Mouse (Mus musculus): ENCODE results near the gene Ldlrad3. TPM values are rescaled to one million over a fixed set of nuclear protein-coding genes. Genes with fewer than 3 reads are reported as not detected.
A peak's percentile ranks its signal among the peaks of the same experiment; 100 is the strongest.

The Ldlrad3 gene
- polyA plus RNA-seq, 1 experiment from 2014 or later: 29.0 TPM

DNA sequence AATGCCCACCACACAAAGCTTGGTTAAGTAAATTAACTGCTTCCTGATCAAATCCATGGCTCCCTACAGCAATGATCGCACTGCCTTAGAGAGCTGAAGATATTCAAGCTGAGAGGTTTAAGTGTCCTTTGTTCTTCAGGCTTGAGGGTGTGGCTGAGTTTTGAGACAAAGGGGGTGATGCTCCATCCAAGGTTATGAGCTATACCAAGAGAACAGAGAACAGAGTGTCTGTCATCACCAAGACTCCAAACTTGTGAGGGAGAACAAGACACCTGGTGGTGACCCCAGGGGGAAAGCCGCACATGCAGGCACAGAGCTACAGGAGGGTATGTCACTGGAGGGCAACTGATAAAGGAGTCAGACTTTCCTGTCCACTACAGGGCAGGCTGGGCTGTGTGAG, 205.0 kb downstream of the Ldlrad3 start:
- Histone ChIP-seq H3K9me3 (ENCODE audit: control insufficient read depth, low read length) (no peaks in the 10 kb centered on the region), H3K9ac (replicated peaks; ENCODE audit: low read depth, low read length) (no peak overlapping the region), H3K4me2 (ENCODE audit: low read length) (no peak overlapping the region), H3K36me3 (ENCODE audit: control insufficient read depth, insufficient read depth) (no peaks in the 10 kb centered on the region), H3K4me1 (replicated peaks; ENCODE audit: control insufficient read depth, insufficient read depth, low read length) (peaks cover 44% of the 10 kb centered on the region), H3K27ac (ENCODE audit: low read length) (no peak overlapping the region), H3K27me3 (replicated peaks; ENCODE audit: control insufficient read depth, insufficient read depth, low read length) (no peaks in the 10 kb centered on the region), H3K4me3 (replicated peaks; ENCODE audit: low read length) (no peak overlapping the region)
- WGBS: 50% methylated on average over 2 of the region's 2 CpGs
- no peak for ATAC-seq

DNA sequence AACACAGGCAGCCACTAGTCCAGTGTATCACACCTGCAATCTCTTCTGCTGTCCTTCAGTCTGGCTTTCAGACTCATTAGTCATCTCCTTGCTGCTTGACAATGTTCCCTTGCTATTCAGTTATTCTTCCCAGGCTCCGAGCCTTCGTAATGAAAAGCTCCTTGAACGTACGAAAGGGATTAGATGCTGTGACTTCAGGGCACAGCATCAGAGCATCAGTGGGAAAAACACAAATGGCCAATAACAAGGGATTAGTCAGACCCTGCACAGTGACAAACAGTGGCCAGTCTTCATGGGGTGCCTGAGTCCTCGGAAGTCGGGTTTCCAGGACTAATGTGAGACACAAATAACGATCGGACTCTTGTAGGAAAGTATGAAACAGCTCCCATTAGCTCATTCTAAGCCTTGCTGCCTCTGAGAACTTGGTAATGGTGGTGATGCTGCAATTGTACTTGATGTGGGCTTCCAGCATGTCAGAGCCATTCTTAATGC, 205.7 kb downstream of the Ldlrad3 start:
- H3K9me3 ChIP-seq (ENCODE audit: control insufficient read depth, low read length): no peaks in the 10 kb centered on the region
- peak overlapping the region; percentile 35; the same call in 1 of the 2 replicates for H3K27ac ChIP-seq (ENCODE audit: low read length)
- no peak overlapping the region for H3K4me2 ChIP-seq (ENCODE audit: low read length)
- H3K9ac ChIP-seq (replicated peaks; ENCODE audit: low read depth, low read length): no peak overlapping the region
- no peak overlapping the region for H3K4me3 ChIP-seq (replicated peaks; ENCODE audit: low read length)
- H3K4me1 ChIP-seq (replicated peaks; ENCODE audit: control insufficient read depth, insufficient read depth, low read length): peaks cover 50% of the 10 kb centered on the region
- ATAC-seq: no peak
- WGBS: 16% methylated on average over 8 of the region's 8 CpGs
- no peaks in the 10 kb centered on the region for H3K36me3 ChIP-seq (ENCODE audit: control insufficient read depth, insufficient read depth)
- H3K27me3 ChIP-seq (replicated peaks; ENCODE audit: control insufficient read depth, insufficient read depth, low read length): no peaks in the 10 kb centered on the region

DNA sequence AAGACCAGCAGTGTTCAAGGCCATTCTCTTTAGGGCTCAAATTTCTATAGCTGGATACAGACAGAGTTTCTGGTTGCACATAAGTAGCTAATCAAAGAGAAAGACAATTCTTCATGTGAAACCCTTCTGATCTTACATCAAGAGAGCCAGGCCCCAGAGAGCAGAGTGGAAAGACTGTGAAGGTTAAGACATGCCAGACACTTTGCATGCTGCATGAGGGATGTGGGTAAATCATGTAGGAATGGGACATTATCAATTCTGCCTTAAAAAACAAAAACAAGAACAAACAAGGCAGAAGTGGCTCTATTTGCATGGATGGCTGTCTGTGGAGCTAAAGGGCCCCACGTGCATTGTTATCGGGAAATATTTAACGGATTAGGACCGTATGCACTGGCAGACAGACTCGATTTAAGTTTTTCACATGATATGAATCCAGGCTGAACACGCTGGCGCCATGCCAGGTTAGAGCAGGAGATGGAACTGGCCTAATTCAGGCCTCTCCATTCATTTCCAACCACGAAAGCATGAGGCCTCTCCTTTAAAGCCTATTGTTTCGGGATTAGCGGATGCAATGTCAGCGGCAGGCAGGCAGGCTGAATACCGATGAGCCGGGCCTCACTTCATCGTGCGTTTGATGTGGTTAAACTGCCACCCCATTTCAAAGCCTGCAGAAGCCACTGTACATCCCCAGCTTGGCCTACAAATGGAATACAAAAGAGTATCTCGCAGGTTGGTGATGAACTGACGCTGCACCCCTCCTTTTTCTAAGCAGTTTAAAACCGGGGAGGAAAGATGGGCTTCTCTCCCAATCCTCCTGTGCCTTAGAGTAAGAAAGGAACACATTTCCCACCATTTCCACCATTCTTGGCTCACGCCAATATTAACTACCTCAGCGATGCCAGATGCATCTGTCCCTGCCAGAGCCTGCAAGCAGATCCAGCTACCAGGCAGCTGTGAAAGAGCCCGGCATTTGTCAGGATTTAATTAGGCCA, 207.4 kb downstream of the Ldlrad3 start:
- Histone ChIP-seq H3K27ac (ENCODE audit: low read length) (peak overlapping the region; percentile 89), H3K9me3 (ENCODE audit: control insufficient read depth, low read length) (no peaks in the 10 kb centered on the region), H3K9ac (replicated peaks; ENCODE audit: low read depth, low read length) (peak overlapping the region; percentile 54), H3K4me2 (ENCODE audit: low read length) (peak overlapping the region; percentile 25), H3K4me1 (replicated peaks; ENCODE audit: control insufficient read depth, insufficient read depth, low read length) (peaks cover 54% of the 10 kb centered on the region), H3K36me3 (ENCODE audit: control insufficient read depth, insufficient read depth) (no peaks in the 10 kb centered on the region), H3K27me3 (replicated peaks; ENCODE audit: control insufficient read depth, insufficient read depth, low read length) (no peaks in the 10 kb centered on the region), H3K4me3 (replicated peaks; ENCODE audit: low read length) (no peak overlapping the region)
- ATAC-seq: peak; percentile 83
- 1% methylated on average over 21 of the region's 21 CpGs for WGBS

DNA sequence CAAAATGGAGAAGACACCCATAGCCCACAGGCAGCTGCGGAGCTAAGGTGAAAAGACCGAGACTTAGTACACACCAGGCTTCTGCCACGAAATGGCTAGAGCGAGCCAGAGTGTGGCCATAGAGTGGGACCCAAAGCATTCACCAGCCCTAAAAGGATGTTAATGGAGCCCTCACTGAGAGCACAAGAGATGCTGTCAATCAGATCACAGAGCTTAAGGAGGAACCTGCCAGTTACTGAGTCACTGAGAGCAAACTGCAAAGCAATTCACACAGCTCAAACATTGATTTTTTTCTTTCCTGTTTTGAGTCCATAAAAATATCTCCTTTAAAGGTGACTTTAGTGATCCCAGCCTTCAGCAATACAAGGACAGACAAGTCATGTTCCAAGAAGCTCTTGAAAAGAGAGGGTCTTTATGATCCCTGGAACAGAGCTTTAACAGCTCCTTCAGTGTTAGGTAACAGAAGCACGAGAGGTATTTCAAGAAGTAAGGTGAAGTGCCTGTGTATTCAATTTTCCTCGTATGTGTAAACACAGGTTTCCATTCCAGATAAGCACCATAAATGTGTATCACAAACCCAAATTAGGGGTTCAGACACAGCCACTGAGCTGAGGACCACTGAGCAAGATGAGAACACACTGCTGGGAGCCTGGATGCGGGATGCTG, 209.7 kb downstream of the Ldlrad3 start:
- 40% methylated on average over 7 of the region's 7 CpGs for WGBS
- Histone ChIP-seq H3K27ac (ENCODE audit: low read length) (no peak overlapping the region; the same call in 1 of the 2 replicates), H3K9me3 (ENCODE audit: control insufficient read depth, low read length) (no peaks in the 10 kb centered on the region), H3K9ac (replicated peaks; ENCODE audit: low read depth, low read length) (no peak overlapping the region), H3K4me2 (ENCODE audit: low read length) (no peak overlapping the region), H3K36me3 (ENCODE audit: control insufficient read depth, insufficient read depth) (no peaks in the 10 kb centered on the region), H3K4me1 (replicated peaks; ENCODE audit: control insufficient read depth, insufficient read depth, low read length) (peaks cover 64% of the 10 kb centered on the region), H3K27me3 (replicated peaks; ENCODE audit: control insufficient read depth, insufficient read depth, low read length) (no peaks in the 10 kb centered on the region), H3K4me3 (replicated peaks; ENCODE audit: low read length) (no peak overlapping the region)
- no peak for ATAC-seq

- 18% methylated on average over 3 of the region's 3 CpGs for WGBS
- Histone ChIP-seq H3K4me1 (replicated peaks; ENCODE audit: control insufficient read depth, insufficient read depth, low read length) (peaks cover 59% of the 10 kb centered on the region), H3K4me3 (replicated peaks; ENCODE audit: low read length) (no peak overlapping the region), H3K36me3 (ENCODE audit: control insufficient read depth, insufficient read depth) (no peaks in the 10 kb centered on the region), H3K4me2 (ENCODE audit: low read length) (no peak overlapping the region), H3K9me3 (ENCODE audit: control insufficient read depth, low read length) (no peaks in the 10 kb centered on the region), H3K27ac (ENCODE audit: low read length) (peak overlapping the region; percentile 20; the same call in 1 of the 2 replicates), H3K9ac (replicated peaks; ENCODE audit: low read depth, low read length) (no peak overlapping the region), H3K27me3 (replicated peaks; ENCODE audit: control insufficient read depth, insufficient read depth, low read length) (no peaks in the 10 kb centered on the region)
- peak; percentile 57 for ATAC-seq
Measured at GRCm38 (mm10) chr2:101973810-101974209, 212.4 kb downstream of the Ldlrad3 start.

- Histone ChIP-seq H3K36me3 (ENCODE audit: control insufficient read depth, insufficient read depth) (no peaks in the 10 kb centered on the region), H3K4me3 (replicated peaks; ENCODE audit: low read length) (no peak overlapping the region), H3K27ac (ENCODE audit: low read length) (no peak overlapping the region), H3K4me1 (replicated peaks; ENCODE audit: control insufficient read depth, insufficient read depth, low read length) (peaks cover 44% of the 10 kb centered on the region), H3K9ac (replicated peaks; ENCODE audit: low read depth, low read length) (no peak overlapping the region), H3K27me3 (replicated peaks; ENCODE audit: control insufficient read depth, insufficient read depth, low read length) (no peaks in the 10 kb centered on the region), H3K4me2 (ENCODE audit: low read length) (no peak overlapping the region), H3K9me3 (ENCODE audit: control insufficient read depth, low read length) (no peaks in the 10 kb centered on the region)
- WGBS: 13% methylated on average over 4 of the region's 4 CpGs
- ATAC-seq: no peak
Measured at GRCm38 (mm10) chr2:101967601-101968000, 218.6 kb downstream of the Ldlrad3 start.

DNA sequence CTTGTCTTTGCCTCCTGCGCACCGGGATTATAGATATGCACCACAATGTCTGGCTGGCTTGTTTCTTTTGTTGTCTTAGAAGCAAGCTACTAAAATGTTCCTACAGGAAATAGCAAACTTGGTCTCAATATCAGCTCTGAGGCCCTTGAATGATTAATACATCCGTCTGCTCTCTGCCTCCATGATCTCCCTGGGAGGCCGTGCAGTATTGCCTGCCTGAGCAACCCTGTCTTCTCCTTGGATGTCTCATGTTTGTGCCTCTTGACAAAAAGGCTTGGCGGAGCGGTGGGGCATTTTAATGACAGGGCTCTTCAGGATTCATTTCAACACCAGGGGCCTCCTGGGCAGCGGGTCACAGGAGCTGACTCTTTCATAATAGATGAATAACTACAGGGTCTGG, 219.0 kb downstream of the Ldlrad3 start:
- Histone ChIP-seq H3K27ac (ENCODE audit: low read length) (no peak overlapping the region), H3K4me2 (ENCODE audit: low read length) (no peak overlapping the region), H3K4me3 (replicated peaks; ENCODE audit: low read length) (no peak overlapping the region), H3K4me1 (replicated peaks; ENCODE audit: control insufficient read depth, insufficient read depth, low read length) (peaks cover 40% of the 10 kb centered on the region), H3K9me3 (ENCODE audit: control insufficient read depth, low read length) (no peaks in the 10 kb centered on the region), H3K27me3 (replicated peaks; ENCODE audit: control insufficient read depth, insufficient read depth, low read length) (no peaks in the 10 kb centered on the region), H3K36me3 (ENCODE audit: control insufficient read depth, insufficient read depth) (no peaks in the 10 kb centered on the region), H3K9ac (replicated peaks; ENCODE audit: low read depth, low read length) (no peak overlapping the region)
- 23% methylated on average over 7 of the region's 7 CpGs for whole genome bisulfite sequencing
- no peak for ATAC-seq

- WGBS: 25% methylated on average over 4 of the region's 4 CpGs
- H3K9me3 ChIP-seq (ENCODE audit: control insufficient read depth, low read length): no peaks in the 10 kb centered on the region
- peaks cover 31% of the 10 kb centered on the region for H3K4me1 ChIP-seq (replicated peaks; ENCODE audit: control insufficient read depth, insufficient read depth, low read length)
Measured at GRCm38 (mm10) chr2:101966017-101966416, 220.2 kb downstream of the Ldlrad3 start.

GRCm38 (mm10) chr2:101965515-101965914, 220.7 kb downstream of the Ldlrad3 start:
- Histone ChIP-seq H3K9me3 (ENCODE audit: control insufficient read depth, low read length) (no peaks in the 10 kb centered on the region), H3K4me1 (replicated peaks; ENCODE audit: control insufficient read depth, insufficient read depth, low read length) (peaks cover 29% of the 10 kb centered on the region), H3K36me3 (ENCODE audit: control insufficient read depth, insufficient read depth) (no peaks in the 10 kb centered on the region), H3K9ac (replicated peaks; ENCODE audit: low read depth, low read length) (no peak overlapping the region; the same call in 1 of the 2 replicates), H3K4me2 (ENCODE audit: low read length) (no peak overlapping the region), H3K27me3 (replicated peaks; ENCODE audit: control insufficient read depth, insufficient read depth, low read length) (no peaks in the 10 kb centered on the region), H3K27ac (ENCODE audit: low read length) (0 out of 2 replicates have a peak overlapping the region, but pooled peaks have one; percentile 7), H3K4me3 (replicated peaks; ENCODE audit: low read length) (no peak overlapping the region)
- ATAC-seq: peak; percentile 60; the same call in 1 of the 2 replicates
- 13% methylated on average over 5 of the region's 5 CpGs for WGBS

More at GRCm38 (mm10) chr2:101966017-101966416, 220.2 kb downstream of the Ldlrad3 start:
- Histone ChIP-seq H3K27me3 (replicated peaks; ENCODE audit: control insufficient read depth, insufficient read depth, low read length) (no peaks in the 10 kb centered on the region), H3K9ac (replicated peaks; ENCODE audit: low read depth, low read length) (no peak overlapping the region; the same call in 1 of the 2 replicates), H3K27ac (ENCODE audit: low read length) (no peak overlapping the region), H3K4me3 (replicated peaks; ENCODE audit: low read length) (no peak overlapping the region), H3K36me3 (ENCODE audit: control insufficient read depth, insufficient read depth) (no peaks in the 10 kb centered on the region), H3K4me2 (ENCODE audit: low read length) (no peak overlapping the region)
- ATAC-seq: no peak

Data from forebrain, embryonic 16.5 days (tissue).